Mouse (Mus musculus): Measurements from ENCODE around the gene Snca.

GRCm38 (mm10) chr6:60739776-60740175 lies 89.9 kb downstream of the Snca start:
- TF ChIP-seq CTCF (IDR thresholded peaks at IDR 0.05; ENCODE audit: low read depth) (no peak), EP300 (optimal IDR thresholded peaks at IDR 0.05) (no peak)

Measured in stomach, postnatal 0 days (tissue).